Comparison of ENCODE assay signal across 16 mouse cellular contexts in the genomic region with DNA sequence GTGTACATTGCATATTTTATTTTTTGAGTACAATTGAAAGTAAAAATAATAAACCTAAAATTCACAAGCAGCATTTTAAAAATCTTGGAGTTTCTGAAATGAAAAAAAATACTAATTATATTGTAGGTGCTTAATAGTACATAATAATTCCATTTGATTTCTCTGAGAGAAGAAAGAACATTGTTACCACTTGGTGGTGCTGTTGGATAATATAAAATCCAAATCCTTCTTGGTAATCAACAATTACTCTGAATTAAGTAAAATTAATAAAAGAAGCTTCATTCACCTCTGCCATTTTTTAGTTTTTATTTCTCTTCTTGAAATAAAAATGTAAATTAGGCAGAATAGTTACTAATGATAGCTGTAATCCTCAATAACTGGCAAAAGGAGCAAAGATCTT.
DNase-seq lines count a peak whose midpoint lies in the region; ATAC-seq and TF ChIP-seq lines count a peak whose summit lies in the region.
"Had no signal": no experiment of that assay in that cellular context is flagged by ENCODE, and none has a peak within 500 bp of the region (broad histone marks: within the 10 kb centered on the region; RNA-seq: fewer than 3 reads in every experiment).

No protein-coding gene starts in this region.

- DNase-seq in forebrain, embryonic 11.5 days (ENCODE audit: low spot score), result no peak
- DNase-seq in layer of hippocampus, adult 2 months (ENCODE audit: low spot score in 2 of 2), result peak; percentile 16 to 24
- no peak for DNase-seq in layer of hippocampus, postnatal 36 days
- DNase-seq in 416B (ENCODE audit: low read depth), result peak; percentile 30
- peak; percentile 24 for DNase-seq in brain, adult 2 months (ENCODE audit: low read depth, low spot score)
- DNase-seq in MN1 (ENCODE audit: low spot score), result no peak
- DNase-seq: adrenal gland, postnatal 36 days; cerebellum, adult 11-12 months; kidney, adult 11 months; right cerebral cortex, adult 18-20 months had no signal

- H3K4me2 ChIP-seq in forebrain, embryonic 11.5 days (ENCODE audit: low read depth, low read length, severe bottlenecking), result no peak overlapping the region
- no peak overlapping the region for H3K4me2 ChIP-seq in forebrain, embryonic 16.5 days (ENCODE audit: low read length)
- H3K4me2 ChIP-seq: embryonic facial prominence, embryonic 13.5 days; liver, embryonic 15.5 days had no signal

- no peaks in the 10 kb centered on the region for H3K36me3 ChIP-seq in forebrain, embryonic 11.5 days (ENCODE audit: control insufficient read depth, insufficient read depth, low read length)
- no peaks in the 10 kb centered on the region for H3K36me3 ChIP-seq in forebrain, embryonic 16.5 days (ENCODE audit: control insufficient read depth, insufficient read depth)
- H3K36me3 ChIP-seq: embryonic facial prominence, embryonic 13.5 days; liver, embryonic 15.5 days had no signal

- no peak overlapping the region for H3K4me3 ChIP-seq in forebrain, embryonic 11.5 days (ENCODE audit: low read depth, low read length)
- no peak overlapping the region for H3K4me3 ChIP-seq in forebrain, embryonic 16.5 days (replicated peaks; ENCODE audit: low read length)
- no peak overlapping the region for H3K4me3 ChIP-seq in layer of hippocampus, adult 2 months
- H3K4me3 ChIP-seq: embryonic facial prominence, embryonic 13.5 days; liver, embryonic 15.5 days; myocyte had no signal

- H3K27ac ChIP-seq in forebrain, embryonic 11.5 days (ENCODE audit: low read depth, low read length), result no peak overlapping the region
- no peak overlapping the region for H3K27ac ChIP-seq in forebrain, embryonic 16.5 days (ENCODE audit: low read length)
- H3K27ac ChIP-seq in layer of hippocampus, adult 2 months, result no peak overlapping the region
- H3K27ac ChIP-seq: embryonic facial prominence, embryonic 13.5 days; liver, embryonic 15.5 days had no signal

- no peaks in the 10 kb centered on the region for H3K4me1 ChIP-seq in forebrain, embryonic 11.5 days (replicated peaks; ENCODE audit: control insufficient read depth, insufficient read depth, low read length)
- no peaks in the 10 kb centered on the region for H3K4me1 ChIP-seq in forebrain, embryonic 16.5 days (replicated peaks; ENCODE audit: control insufficient read depth, insufficient read depth, low read length)
- H3K4me1 ChIP-seq: embryonic facial prominence, embryonic 13.5 days; liver, embryonic 15.5 days had no signal

- peaks cover 2% of the 10 kb centered on the region; the same call in 1 of the 2 replicates for H3K9me3 ChIP-seq in forebrain, embryonic 11.5 days (ENCODE audit: control insufficient read depth, low read length)
- no peaks in the 10 kb centered on the region for H3K9me3 ChIP-seq in forebrain, embryonic 16.5 days (ENCODE audit: control insufficient read depth, low read length)
- H3K9me3 ChIP-seq: liver, embryonic 15.5 days had no signal

- 0 out of 2 replicates have a peak, but pooled peaks have one; percentile 36 for ATAC-seq in forebrain, embryonic 11.5 days (replicated peaks; ENCODE audit: low FRiP score)
- no peak for ATAC-seq in forebrain, embryonic 16.5 days
- no peak for ATAC-seq in activated CD4-positive, CD25-positive, alpha-beta regulatory T cell, adult 4 months

- no peaks in the 10 kb centered on the region for H3K27me3 ChIP-seq in forebrain, embryonic 11.5 days (ENCODE audit: control insufficient read depth, insufficient read depth, low read length)
- no peaks in the 10 kb centered on the region for H3K27me3 ChIP-seq in forebrain, embryonic 16.5 days (replicated peaks; ENCODE audit: control insufficient read depth, insufficient read depth, low read length)
- H3K27me3 ChIP-seq: CH12.LX; embryonic facial prominence, embryonic 13.5 days; liver, embryonic 15.5 days had no signal

- no peak overlapping the region for H3K9ac ChIP-seq in forebrain, embryonic 11.5 days (ENCODE audit: low read length)
- H3K9ac ChIP-seq in forebrain, embryonic 16.5 days (replicated peaks; ENCODE audit: low read depth, low read length), result no peak overlapping the region
- H3K9ac ChIP-seq: embryonic facial prominence, embryonic 13.5 days; liver, embryonic 15.5 days had no signal

- TF ChIP-seq CTCF in layer of hippocampus, adult 2 months (conservative IDR thresholded peaks at IDR 0.05), result peak; percentile 80

Comparison
In these comparisons a context has a peak if more than half of its experiments do, and no peak if none do; other contexts are left out.
1. DNase-seq: peak in layer of hippocampus, adult 2 months (2 of 2), 416B (single experiment) and brain, adult 2 months (single experiment); none in forebrain, embryonic 11.5 days (single experiment), layer of hippocampus, postnatal 36 days (0 of 2) and MN1 (single experiment).